Mouse (Mus musculus) cerebellum, postnatal 10 days (tissue): ENCODE measurements around the gene Boll.
"Not testable (repeated sequence)": the region's sequence is repeated elsewhere in the genome, so short reads cannot be mapped to it uniquely, and the experiment has no call there.

ENCODE experiments used
- DNase-seq, 2 experiments: peaks; one replicate each; pipeline ENCODE4 v3.0.0; 2021; ENCODE audit warnings: mixed read lengths in 2 of 2

Boll gene

GRCm38 (mm10) chr1:55363044-55363565, at the start of gene Boll:
Gene Boll (minus strand): TSS chr1:55363469.
- peak; percentile 88 to 90 for DNase-seq

- DNase-seq: no peak
Observed at GRCm38 (mm10) chr1:55412569-55412968, 49.3 kb upstream of the Boll start.

GRCm38 (mm10) chr1:55411079-55411478, 47.8 kb upstream of the Boll start:
- no peak for DNase-seq

- no peak for DNase-seq
Observed at GRCm38 (mm10) chr1:55410670-55411069, 47.4 kb upstream of the Boll start.

GRCm38 (mm10) chr1:55406531-55407375, 43.5 kb upstream of the Boll start:
- DNase-seq: peak; percentile 59 to 61

- peak; percentile 88 to 92 for DNase-seq
Observed at GRCm38 (mm10) chr1:55406023-55406413, 42.7 kb upstream of the Boll start.

GRCm38 (mm10) chr1:55405272-55406022, 42.2 kb upstream of the Boll start, which contains the start of gene Plcl1:
Gene Plcl1 (plus strand): TSS chr1:55405921.
- DNase-seq: peak; percentile 98

- peak; percentile 79 to 89 for DNase-seq
Observed at GRCm38 (mm10) chr1:55404439-55404838, 41.2 kb upstream of the Boll start.

GRCm38 (mm10) chr1:55399891-55400290, 36.6 kb upstream of the Boll start:
- DNase-seq: peak in 1 of 2 experiments; percentile 24

GRCm38 (mm10) chr1:55383114-55383773, 20.0 kb upstream of the Boll start:
- peak; percentile 94 for DNase-seq

- no peak for DNase-seq
Observed at GRCm38 (mm10) chr1:55380527-55380926, 17.3 kb upstream of the Boll start.

GRCm38 (mm10) chr1:55372626-55373025, 9.4 kb upstream of the Boll start:
- no peak for DNase-seq

GRCm38 (mm10) chr1:55363586-55363985, 317 bp upstream of the Boll start:
- peak; percentile 70 to 76 for DNase-seq

- peak in 1 of 2 experiments; percentile 6 for DNase-seq
Observed at GRCm38 (mm10) chr1:55362634-55363033, 635 bp downstream of the Boll start.

GRCm38 (mm10) chr1:55351914-55352313, 11.4 kb downstream of the Boll start:
- not testable (repeated sequence) for DNase-seq

GRCm38 (mm10) chr1:55325496-55325895, 37.8 kb downstream of the Boll start:
- not testable (repeated sequence) for DNase-seq

GRCm38 (mm10) chr1:55301077-55301476, 62.2 kb downstream of the Boll start:
- DNase-seq: peak in 1 of 2 experiments; percentile 21

- DNase-seq: no peak
Observed at GRCm38 (mm10) chr1:55279081-55279480, 84.2 kb downstream of the Boll start.

GRCm38 (mm10) chr1:55265447-55265846, 97.8 kb downstream of the Boll start:
- no peak for DNase-seq

- no peak for DNase-seq
Observed at GRCm38 (mm10) chr1:55264385-55264784, 98.9 kb downstream of the Boll start.

- no peak for DNase-seq
Observed at GRCm38 (mm10) chr1:55246374-55246773, 116.9 kb downstream of the Boll start.

GRCm38 (mm10) chr1:55239237-55239636, 124.0 kb downstream of the Boll start:
- peak; percentile 57 to 60 for DNase-seq

- DNase-seq: peak; percentile 12 to 25
Observed at GRCm38 (mm10) chr1:55238496-55238895, 124.8 kb downstream of the Boll start.
